Mouse (Mus musculus) embryonic facial prominence, embryonic 15.5 days (tissue): ENCODE data around the gene Olfr329-ps. TPM values are rescaled to one million over a fixed set of nuclear protein-coding genes. Genes with fewer than 3 reads are reported as not detected.
"Not testable (repeated sequence)": the region's sequence is repeated elsewhere in the genome, so short reads cannot be mapped to it uniquely, and the experiment has no call there.

Source experiments
- ATAC-seq: fragments of 200-750 bp; cut with Nextera tagmentation; 2 replicates; pipeline ENCODE4 v1.8.0; 2017; ENCODE audit warnings: low read depth, moderate TSS enrichment; ENCODE audit not compliant: insufficient number of reproducible peaks, low FRiP score, low TSS enrichment
- H3K27ac ChIP-seq: fragments of 300-500 bp; sonication (generic); replicated peaks from 2 replicates; pipeline ENCODE4 v1.5.1; 2015; ENCODE audit warnings: mild to moderate bottlenecking, inconsistent platforms
- H3K27me3 ChIP-seq: fragments of 300-500 bp; sonication (generic); 2 replicates; pipeline ENCODE4 v1.6.1; 2015; ENCODE audit warnings: inconsistent platforms
- H3K36me3 ChIP-seq: fragments of 300-500 bp; sonication (generic); 2 replicates; pipeline ENCODE4 v1.6.1; 2015; ENCODE audit warnings: mild to moderate bottlenecking, inconsistent platforms
- H3K4me1 ChIP-seq: fragments of 300-500 bp; sonication (generic); 2 replicates; pipeline ENCODE4 v1.6.1; 2015; ENCODE audit warnings: inconsistent platforms
- H3K4me2 ChIP-seq: fragments of 300-500 bp; sonication (generic); replicated peaks from 2 replicates; pipeline ENCODE4 v1.6.1; 2015; ENCODE audit warnings: mild to moderate bottlenecking, inconsistent platforms
- H3K4me3 ChIP-seq: fragments of 300-500 bp; sonication (generic); replicated peaks from 2 replicates; pipeline ENCODE4 v1.5.1; 2015; ENCODE audit warnings: mild to moderate bottlenecking, inconsistent platforms
- H3K9ac ChIP-seq: fragments of 300-500 bp; sonication (generic); 2 replicates; pipeline ENCODE4 v1.6.1; 2015; ENCODE audit warnings: inconsistent platforms
- H3K9me3 ChIP-seq: fragments of 300-500 bp; sonication (generic); replicated peaks from 2 replicates; pipeline ENCODE4 v1.6.1; 2016; ENCODE audit warnings: inconsistent platforms
- WGBS: fragments of 180-500 bp; shearing (Covaris S2); methylation state at CpG from one replicate; pipeline ENCODE4 v1.1.7; 2015; 5-methylcytosine and 5-hydroxymethylcytosine counted together
- polyA plus RNA-seq: library from polyadenylated mRNA; unstranded; fragments of >200 nt; fragmentation: Nextera tagmentation; extraction: Ambion mirVana; gene quantifications from 2 replicates; pipeline ENCODE4 v1.2.1, GENCODE M21; 2015

Gene Olfr329-ps
- 0.16 TPM in 1 of 2 replicates, not detected in the other for polyA plus RNA-seq

DNA sequence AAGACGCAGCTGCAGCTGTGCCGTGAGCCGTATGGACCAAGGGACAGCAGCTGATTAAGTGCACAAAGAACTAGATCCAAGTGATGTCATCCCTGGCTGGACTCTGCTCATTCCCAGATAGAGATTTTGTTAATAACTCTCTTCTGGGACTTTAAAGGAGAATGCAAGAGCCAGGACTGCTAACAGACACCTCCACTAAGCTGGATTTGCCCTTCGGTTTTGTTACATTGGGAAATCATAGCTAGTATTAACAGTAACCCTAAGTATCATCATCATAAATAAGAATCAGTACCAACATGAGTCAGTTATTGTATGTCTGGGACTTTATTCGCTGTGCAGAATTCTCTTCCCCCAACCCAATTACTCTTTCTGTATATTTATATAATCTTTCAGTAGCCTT, at the start of gene Olfr329-ps:
Gene Olfr329-ps, minus strand, starts transcription at position 101 of the 400 bp plus-strand sequence.
- H3K4me3 ChIP-seq: no peak within 1 kb of the TSS
- H3K27me3 ChIP-seq: no peaks in the 10 kb centered on the region
- no peaks in the 10 kb centered on the region for H3K9me3 ChIP-seq
- 78% methylated on average over 5 of the region's 5 CpGs for WGBS
- no peak within 1 kb of the TSS for H3K27ac ChIP-seq
- no peak within 1 kb of the TSS for H3K9ac ChIP-seq
- H3K4me1 ChIP-seq: no peaks in the 10 kb centered on the region
- no peaks in the 10 kb centered on the region for H3K36me3 ChIP-seq
- no peak within 1 kb of the TSS for H3K4me2 ChIP-seq
- ATAC-seq: no peak

DNA sequence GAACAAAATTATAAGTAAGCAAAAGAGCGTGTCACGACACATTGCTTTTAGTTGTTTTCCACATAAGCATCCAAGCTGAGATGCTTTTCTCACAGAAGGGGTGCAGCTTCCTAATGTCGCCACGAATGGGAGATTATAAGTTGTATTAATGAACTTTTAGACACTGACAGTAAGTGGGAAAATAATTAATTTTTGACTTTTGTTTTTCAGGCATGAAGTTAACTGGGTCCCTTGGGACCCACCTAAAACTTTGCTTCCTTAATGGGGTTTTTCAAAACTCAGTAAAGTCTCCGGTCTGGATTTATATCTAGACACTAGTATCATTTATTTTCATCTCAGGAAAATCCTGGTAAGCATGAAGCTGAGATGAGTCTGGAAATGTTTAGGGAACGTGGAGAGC, 48.6 kb upstream of the Olfr329-ps start, which contains the start of gene Olfr324:
Gene Olfr324, plus strand, starts transcription at position 301 of the 400 bp plus-strand sequence.
- Histone ChIP-seq H3K9ac (no peak within 1 kb of the TSS), H3K36me3 (no peaks in the 10 kb centered on the region), H3K4me3 (no peak within 1 kb of the TSS), H3K27ac (no peak within 1 kb of the TSS), H3K9me3 (no peaks in the 10 kb centered on the region), H3K27me3 (no peaks in the 10 kb centered on the region), H3K4me1 (no peaks in the 10 kb centered on the region), H3K4me2 (no peak within 1 kb of the TSS)
- WGBS: 58% methylated on average over 6 of the region's 6 CpGs
- no peak for ATAC-seq

- Histone ChIP-seq H3K9ac (no peak overlapping the region), H3K4me3 (no peak overlapping the region), H3K9me3 (no peaks in the 10 kb centered on the region), H3K4me2 (no peak overlapping the region), H3K4me1 (no peaks in the 10 kb centered on the region), H3K27ac (no peak overlapping the region), H3K36me3 (no peaks in the 10 kb centered on the region), H3K27me3 (no peaks in the 10 kb centered on the region)
- ATAC-seq: no peak
- WGBS: 39% methylated on average over 3 of the region's 3 CpGs
Observed at GRCm38 (mm10) chr11:58588620-58589250, 42.5 kb upstream of the Olfr329-ps start.

- no peak overlapping the region for H3K9ac ChIP-seq
- H3K9me3 ChIP-seq: no peaks in the 10 kb centered on the region
- H3K27me3 ChIP-seq: no peaks in the 10 kb centered on the region
- no peak overlapping the region for H3K27ac ChIP-seq
- WGBS: 66% methylated on average over 7 of the region's 7 CpGs
- H3K4me3 ChIP-seq: no peak overlapping the region
- no peaks in the 10 kb centered on the region for H3K36me3 ChIP-seq
- H3K4me1 ChIP-seq: no peaks in the 10 kb centered on the region
- no peak overlapping the region for H3K4me2 ChIP-seq
- ATAC-seq: no peak
Observed at GRCm38 (mm10) chr11:58587898-58588348, 41.7 kb upstream of the Olfr329-ps start.

- ATAC-seq: no peak
- 73% methylated on average over 8 of the region's 8 CpGs for WGBS
Observed at GRCm38 (mm10) chr11:58578636-58579035, 32.4 kb upstream of the Olfr329-ps start.

GRCm38 (mm10) chr11:58577430-58577829, 31.2 kb upstream of the Olfr329-ps start, which contains the start of gene Olfr325:
Gene Olfr325, plus strand, starts transcription at chr11:58577730.
- no peak within 1 kb of the TSS for H3K9ac ChIP-seq
- H3K4me3 ChIP-seq: no peak within 1 kb of the TSS
- H3K27me3 ChIP-seq: no peaks in the 10 kb centered on the region
- no peaks in the 10 kb centered on the region for H3K36me3 ChIP-seq
- WGBS: 70% methylated on average over 1 of the region's 1 CpGs
- H3K9me3 ChIP-seq: no peaks in the 10 kb centered on the region
- H3K4me2 ChIP-seq: no peak within 1 kb of the TSS
- no peak for ATAC-seq
- no peaks in the 10 kb centered on the region for H3K4me1 ChIP-seq
- no peak within 1 kb of the TSS for H3K27ac ChIP-seq

More at GRCm38 (mm10) chr11:58578636-58579035, 32.4 kb upstream of the Olfr329-ps start:
- Histone ChIP-seq H3K27ac (no peak overlapping the region), H3K27me3 (no peaks in the 10 kb centered on the region), H3K9me3 (no peaks in the 10 kb centered on the region), H3K36me3 (no peaks in the 10 kb centered on the region), H3K9ac (no peak overlapping the region), H3K4me3 (no peak overlapping the region), H3K4me2 (no peak overlapping the region), H3K4me1 (no peaks in the 10 kb centered on the region)

DNA sequence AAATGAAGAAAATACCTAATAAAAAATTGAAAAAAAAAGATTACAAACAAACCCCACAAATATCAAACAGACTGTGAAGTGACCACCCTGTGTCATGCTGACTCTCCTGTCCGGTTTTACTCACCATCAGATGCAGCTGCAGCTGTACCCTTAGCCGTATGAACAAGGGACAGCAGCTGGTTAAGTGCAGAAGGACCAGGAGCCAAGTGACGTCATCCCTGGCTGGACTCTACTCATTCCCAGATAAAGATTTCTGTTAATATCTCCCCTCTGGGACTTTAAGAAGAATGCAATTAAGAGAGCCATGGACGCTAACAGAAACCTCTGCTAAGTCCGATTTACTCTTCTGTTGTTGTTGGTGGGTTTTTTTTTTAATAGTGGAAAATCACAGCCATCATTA, 24.2 kb upstream of the Olfr329-ps start, which contains the start of gene Olfr224:
Gene Olfr224, minus strand, starts transcription at position 149 of the 400 bp plus-strand sequence.
- 66% methylated on average over 5 of the region's 5 CpGs for WGBS
- no peak within 1 kb of the TSS for H3K27ac ChIP-seq
- H3K4me2 ChIP-seq: no peak within 1 kb of the TSS
- H3K4me3 ChIP-seq: no peak within 1 kb of the TSS
- no peaks in the 10 kb centered on the region for H3K9me3 ChIP-seq
- ATAC-seq: no peak
- H3K27me3 ChIP-seq: no peaks in the 10 kb centered on the region
- H3K9ac ChIP-seq: no peak within 1 kb of the TSS
- no peaks in the 10 kb centered on the region for H3K36me3 ChIP-seq
- no peaks in the 10 kb centered on the region for H3K4me1 ChIP-seq

DNA sequence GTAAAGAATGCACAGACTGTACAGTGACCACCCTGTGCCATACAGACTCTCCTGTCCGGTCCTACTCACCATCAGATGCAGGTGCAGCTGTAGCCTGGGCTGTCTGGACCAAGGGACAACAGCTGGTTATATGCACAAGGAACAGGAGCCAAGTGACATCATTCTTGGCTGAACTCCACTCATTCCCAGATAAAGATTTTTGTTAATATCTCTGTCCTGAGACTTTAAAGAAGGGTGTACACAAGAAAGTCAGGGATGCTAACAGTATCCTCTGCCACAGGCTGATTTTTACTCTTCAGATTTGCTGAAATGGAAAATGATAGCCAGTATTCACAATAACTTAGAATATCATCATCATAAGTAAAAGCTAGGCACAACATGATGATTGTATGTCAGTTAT, 9.3 kb upstream of the Olfr329-ps start, which contains the start of gene Olfr328:
Gene Olfr328, minus strand, starts transcription at position 101 of the 400 bp plus-strand sequence.
- H3K4me1 ChIP-seq: no peaks in the 10 kb centered on the region
- WGBS: 65% methylated on average over 1 of the region's 1 CpGs
- no peak within 1 kb of the TSS for H3K4me2 ChIP-seq
- no peak within 1 kb of the TSS for H3K9ac ChIP-seq
- ATAC-seq: no peak
- no peak within 1 kb of the TSS for H3K4me3 ChIP-seq
- no peaks in the 10 kb centered on the region for H3K36me3 ChIP-seq
- no peak within 1 kb of the TSS for H3K27ac ChIP-seq
- no peaks in the 10 kb centered on the region for H3K27me3 ChIP-seq
- H3K9me3 ChIP-seq: no peaks in the 10 kb centered on the region

DNA sequence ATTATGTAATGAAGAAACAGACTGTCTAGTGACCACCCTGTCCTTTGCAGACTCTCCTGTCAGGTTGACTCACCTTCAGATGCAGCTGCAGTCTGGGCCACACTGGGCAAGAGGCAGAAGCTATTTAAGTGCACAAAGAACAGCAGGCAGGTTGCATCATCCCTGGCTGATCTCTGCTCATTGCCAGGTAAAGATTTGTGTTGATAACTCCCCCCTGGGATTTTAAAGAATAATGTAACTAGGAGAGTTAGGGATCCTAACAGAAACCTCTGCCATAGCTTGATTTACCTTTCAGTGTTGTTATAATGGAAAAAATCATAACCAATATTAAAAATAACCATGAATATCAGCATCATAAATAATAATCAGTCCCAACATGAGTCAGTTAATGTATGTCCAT, 11.5 kb downstream of the Olfr329-ps start, which contains the start of gene Olfr330:
Gene Olfr330, minus strand, starts transcription at position 101 of the 400 bp plus-strand sequence.
- not testable (repeated sequence) for H3K4me1 ChIP-seq, H3K4me3 ChIP-seq, H3K36me3 ChIP-seq, ATAC-seq, H3K4me2 ChIP-seq, H3K9me3 ChIP-seq, H3K9ac ChIP-seq, H3K27me3 ChIP-seq, H3K27ac ChIP-seq

DNA sequence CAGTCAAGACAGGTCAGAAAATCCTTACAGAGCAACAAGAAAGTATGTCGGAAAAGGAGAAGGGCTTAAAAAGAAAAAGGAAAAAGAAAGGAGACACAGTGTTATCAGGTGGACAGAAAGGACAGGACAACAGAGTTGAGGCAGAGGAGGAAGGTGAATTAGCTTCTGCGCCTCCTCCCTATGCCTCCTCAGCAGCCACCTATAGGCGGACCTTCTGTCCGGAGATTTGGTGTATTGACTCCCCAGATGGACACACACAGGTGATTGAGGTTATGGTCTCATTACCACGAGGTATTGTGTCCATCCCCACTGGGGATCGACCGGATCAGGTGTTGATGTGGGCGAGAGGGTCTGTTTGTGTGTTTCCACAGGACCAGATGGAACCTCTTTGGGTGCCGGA, 26.5 kb downstream of the Olfr329-ps start:
- H3K27me3 ChIP-seq, H3K4me2 ChIP-seq, H3K4me1 ChIP-seq, H3K27ac ChIP-seq, H3K9ac ChIP-seq, ATAC-seq, H3K4me3 ChIP-seq, H3K9me3 ChIP-seq, H3K36me3 ChIP-seq: not testable (repeated sequence)
- WGBS: 92% methylated on average over 7 of the region's 9 CpGs

DNA sequence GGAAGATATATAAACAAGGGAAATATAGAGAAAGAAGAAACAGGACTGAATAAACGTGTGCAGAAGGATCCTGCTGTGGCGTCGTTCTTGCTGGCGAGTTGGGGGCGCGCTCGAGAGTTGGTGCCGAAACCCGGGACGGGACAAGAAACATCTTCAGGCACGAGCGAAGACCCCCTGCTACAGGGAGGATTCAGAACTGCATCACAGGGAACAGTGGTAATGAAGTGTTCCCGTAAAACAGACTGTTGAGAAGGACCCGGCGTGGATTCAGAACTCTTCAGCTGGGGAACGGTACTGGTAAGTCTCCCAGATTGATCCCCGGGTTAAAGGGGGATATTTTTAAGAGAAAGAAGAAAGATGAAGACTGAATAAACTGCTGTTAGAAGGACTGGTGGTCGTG, 27.3 kb downstream of the Olfr329-ps start:
- not testable (repeated sequence) for H3K27me3 ChIP-seq, H3K4me1 ChIP-seq, H3K27ac ChIP-seq, H3K4me2 ChIP-seq, H3K4me3 ChIP-seq, ATAC-seq, H3K9ac ChIP-seq, H3K9me3 ChIP-seq, H3K36me3 ChIP-seq
- WGBS: 92% methylated on average over 18 of the region's 18 CpGs

DNA sequence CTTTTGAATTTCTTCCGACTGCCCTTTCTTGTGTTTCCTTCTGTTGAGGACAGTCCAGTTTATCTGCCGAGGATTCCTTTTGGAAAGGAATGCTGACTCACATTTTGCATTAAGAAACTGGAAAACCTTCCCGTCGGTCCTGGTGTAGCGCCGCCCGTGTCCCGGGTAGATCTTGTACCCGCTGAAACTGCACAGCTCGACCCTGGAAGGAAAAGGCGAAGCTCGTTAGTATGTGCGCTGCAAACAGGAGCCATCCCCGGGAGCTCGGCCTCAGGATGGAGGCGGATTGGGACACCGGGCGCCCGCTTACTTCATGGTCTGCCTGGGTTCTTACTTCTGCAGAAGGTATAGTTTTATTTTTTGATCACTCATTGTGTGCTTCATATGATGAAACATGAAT, 37.2 kb downstream of the Olfr329-ps start:
- not testable (repeated sequence) for H3K36me3 ChIP-seq, H3K27me3 ChIP-seq, ATAC-seq, H3K9me3 ChIP-seq, H3K4me3 ChIP-seq, H3K4me2 ChIP-seq, H3K9ac ChIP-seq, H3K27ac ChIP-seq, H3K4me1 ChIP-seq
- WGBS: 84% methylated on average over 19 of the region's 19 CpGs
